Mouse (Mus musculus) lung, postnatal 4 days (tissue): Measurements from ENCODE around the gene Add1.

Source experiments
- DNase-seq, 2 experiments: peaks; one replicate each; pipeline ENCODE4 v3.0.0; 2021

Gene Add1

GRCm38 (mm10) chr5:34609966-34610365, 36.5 kb downstream of the Add1 start:
- no peak for DNase-seq

GRCm38 (mm10) chr5:34632996-34633395, 59.5 kb downstream of the Add1 start:
- no peak for DNase-seq

GRCm38 (mm10) chr5:34633641-34634040, 60.2 kb downstream of the Add1 start:
- DNase-seq, result peak; percentile 49 to 70

GRCm38 (mm10) chr5:34634746-34635400, 61.4 kb downstream of the Add1 start:
- peak in 1 of 2 experiments; percentile 21 for DNase-seq

GRCm38 (mm10) chr5:34635665-34636192, 62.3 kb downstream of the Add1 start:
- DNase-seq, result no peak

- peak; percentile 83 to 86 for DNase-seq
Measured at GRCm38 (mm10) chr5:34636481-34637287, 63.2 kb downstream of the Add1 start, which contains the start of gene Mfsd10. TSS of gene Mfsd10 (minus strand) at chr5:34637212.

- DNase-seq, result no peak
Measured at GRCm38 (mm10) chr5:34637591-34638156, 64.2 kb downstream of the Add1 start.

- no peak for DNase-seq
Measured at GRCm38 (mm10) chr5:34641991-34642390, 68.5 kb downstream of the Add1 start.

- DNase-seq, result peak in 1 of 2 experiments; percentile 61
Measured at GRCm38 (mm10) chr5:34642932-34643331, 69.5 kb downstream of the Add1 start.

GRCm38 (mm10) chr5:34647581-34647980, 74.1 kb downstream of the Add1 start:
- peak; percentile 48 to 70 for DNase-seq

- no peak for DNase-seq
Measured at GRCm38 (mm10) chr5:34652961-34653360, 79.5 kb downstream of the Add1 start.

GRCm38 (mm10) chr5:34654881-34655280, 81.4 kb downstream of the Add1 start:
- no peak for DNase-seq

GRCm38 (mm10) chr5:34657556-34657955, 84.1 kb downstream of the Add1 start:
- DNase-seq, result no peak

GRCm38 (mm10) chr5:34659686-34660590, 86.5 kb downstream of the Add1 start, which contains the start of the genes Nop14 and Grk4:
TSS of gene Nop14 (minus strand) at chr5:34660148.
TSS of gene Grk4 (plus strand) at chr5:34660379.
- peak; percentile 99 for DNase-seq

- DNase-seq, result no peak
Measured at GRCm38 (mm10) chr5:34660591-34661130, 87.2 kb downstream of the Add1 start.

- DNase-seq, result no peak
Measured at GRCm38 (mm10) chr5:34661909-34662308, 88.4 kb downstream of the Add1 start.

- DNase-seq, result no peak
Measured at GRCm38 (mm10) chr5:34663231-34663630, 89.8 kb downstream of the Add1 start.

GRCm38 (mm10) chr5:34669493-34669892, 96.0 kb downstream of the Add1 start:
- no peak for DNase-seq

GRCm38 (mm10) chr5:34670280-34670679, 96.8 kb downstream of the Add1 start:
- DNase-seq, result no peak
